Mouse (Mus musculus) stomach, postnatal 0 days (tissue): ENCODE data around the gene Nhsl1. TPM values are rescaled to one million over a fixed set of nuclear protein-coding genes. Genes with fewer than 3 reads are reported as not detected.

Source experiments
- ATAC-seq: fragments of 200-750 bp; cut with Nextera tagmentation; 2 replicates; pipeline ENCODE4 v1.8.0; 2017; ENCODE audit not compliant: low FRiP score, low TSS enrichment
- DNase-seq: peaks from one replicate; pipeline ENCODE4 v3.0.0-alpha.2; 2016; ENCODE audit warnings: low spot score
- H3K27ac ChIP-seq: fragments of 300-500 bp; sonication (generic); replicated peaks from 2 replicates; pipeline ENCODE4 v1.5.1; 2014; ENCODE audit warnings: mild to moderate bottlenecking, control low read depth
- H3K27me3 ChIP-seq: fragments of 300-500 bp; sonication (generic); 2 replicates; pipeline ENCODE4 v1.6.1; 2014; ENCODE audit warnings: low read length; ENCODE audit not compliant: control insufficient read depth, insufficient read depth
- H3K36me3 ChIP-seq: fragments of 300-500 bp; sonication (generic); 2 replicates; pipeline ENCODE4 v1.6.1; 2014; ENCODE audit warnings: low read length, mixed read lengths; ENCODE audit not compliant: control insufficient read depth, insufficient read depth
- H3K4me1 ChIP-seq: fragments of 300-500 bp; sonication (generic); replicated peaks from 2 replicates; pipeline ENCODE4 v1.6.1; 2014; ENCODE audit warnings: antibody characterized with exemption; ENCODE audit not compliant: control insufficient read depth, insufficient read depth
- H3K4me2 ChIP-seq: fragments of 300-500 bp; sonication (generic); replicated peaks from 2 replicates; pipeline ENCODE4 v1.6.1; 2014; ENCODE audit warnings: low read depth, mild to moderate bottlenecking, control low read depth, moderate library complexity
- H3K4me3 ChIP-seq: fragments of 300-500 bp; sonication (generic); 2 replicates; pipeline ENCODE4 v1.5.1; 2014; ENCODE audit warnings: low read depth, low read length, control low read depth
- H3K9ac ChIP-seq: fragments of 300-500 bp; sonication (generic); 2 replicates; pipeline ENCODE4 v1.6.1; 2014; ENCODE audit warnings: mild to moderate bottlenecking, low read length, control low read depth, mixed read lengths
- H3K9me3 ChIP-seq: fragments of 300-500 bp; sonication (generic); 2 replicates; pipeline ENCODE4 v1.6.1; 2016; ENCODE audit warnings: low read length; ENCODE audit not compliant: control insufficient read depth
- CTCF ChIP-seq: IDR thresholded peaks from 2 replicates; pipeline ENCODE4 v1.5.1; 2016; ENCODE audit warnings: antibody characterized with exemption, low read depth, mild to moderate bottlenecking, moderate library complexity
- EP300 ChIP-seq: optimal IDR thresholded peaks from 2 replicates; pipeline ENCODE3; 2016; ENCODE audit warnings: antibody characterized with exemption
- WGBS: fragments of 180-500 bp; shearing (Covaris S2); extraction: QIAGEN DNeasy Blood & Tissue Kit; methylation state at CpG from one replicate; pipeline ENCODE4 v1.1.7; 2014; 5-methylcytosine and 5-hydroxymethylcytosine counted together
- polyA plus RNA-seq: library from polyadenylated mRNA; unstranded; fragments of >200 nt; fragmentation: Nextera tagmentation; extraction: Ambion mirVana; gene quantifications from 2 replicates; pipeline ENCODE4 v1.2.1, GENCODE M21; 2015

Gene Nhsl1
- polyA plus RNA-seq, 1 experiment from 2014 or later: 4.3 TPM

GRCm38 (mm10) chr10:18388784-18389575 lies 70.2 kb downstream of the Nhsl1 start:
- H3K27me3 ChIP-seq: no peaks in the 10 kb centered on the region
- WGBS: 30% methylated on average over 10 of the region's 10 CpGs
- H3K9ac ChIP-seq: no peak overlapping the region
- no peak overlapping the region for H3K4me3 ChIP-seq
- H3K9me3 ChIP-seq: no peaks in the 10 kb centered on the region
- no peaks in the 10 kb centered on the region for H3K4me1 ChIP-seq
- DNase-seq (peak; percentile 72), ATAC-seq (peak; percentile 73)
- H3K4me2 ChIP-seq: 0 out of 2 replicates have a peak overlapping the region, but pooled peaks have one; percentile 15
- TF ChIP-seq CTCF (peak; percentile 85), EP300 (no peak)
- no peak overlapping the region for H3K27ac ChIP-seq
- no peaks in the 10 kb centered on the region for H3K36me3 ChIP-seq

GRCm38 (mm10) chr10:18390004-18390403 lies 71.2 kb downstream of the Nhsl1 start:
- no peak overlapping the region for H3K4me3 ChIP-seq
- TF ChIP-seq EP300 (no peak), CTCF (no peak)
- no peaks in the 10 kb centered on the region for H3K36me3 ChIP-seq
- H3K4me2 ChIP-seq: no peak overlapping the region
- peak; percentile 39; the same call in 1 of the 2 replicates for ATAC-seq
- no peak overlapping the region for H3K27ac ChIP-seq
- no peak for DNase-seq
- 82% methylated on average over 15 of the region's 15 CpGs for WGBS
- no peaks in the 10 kb centered on the region for H3K27me3 ChIP-seq
- H3K9me3 ChIP-seq: no peaks in the 10 kb centered on the region
- no peaks in the 10 kb centered on the region for H3K4me1 ChIP-seq
- no peak overlapping the region for H3K9ac ChIP-seq

- Histone ChIP-seq H3K4me2 (no peak overlapping the region), H3K36me3 (no peaks in the 10 kb centered on the region), H3K9ac (no peak overlapping the region), H3K4me3 (no peak overlapping the region), H3K27ac (no peak overlapping the region), H3K9me3 (no peaks in the 10 kb centered on the region), H3K4me1 (no peaks in the 10 kb centered on the region), H3K27me3 (no peaks in the 10 kb centered on the region)
- no peak for ATAC-seq
- peak; percentile 47 for DNase-seq
- 39% methylated on average over 5 of the region's 5 CpGs for WGBS
- no peak for TF ChIP-seq EP300
- peak; percentile 90 for TF ChIP-seq CTCF
Observed at GRCm38 (mm10) chr10:18391608-18392007, 72.8 kb downstream of the Nhsl1 start.

- DNase-seq: no peak
- TF ChIP-seq CTCF (no peak), EP300 (no peak)
- Histone ChIP-seq H3K9me3 (no peaks in the 10 kb centered on the region), H3K4me3 (no peak overlapping the region), H3K9ac (no peak overlapping the region), H3K4me2 (no peak overlapping the region), H3K4me1 (no peaks in the 10 kb centered on the region), H3K27ac (no peak overlapping the region), H3K27me3 (no peaks in the 10 kb centered on the region), H3K36me3 (no peaks in the 10 kb centered on the region)
- no peak for ATAC-seq
- 84% methylated on average over 6 of the region's 6 CpGs for WGBS
Observed at GRCm38 (mm10) chr10:18392268-18392667, 73.5 kb downstream of the Nhsl1 start.

- ATAC-seq: no peak
Observed at GRCm38 (mm10) chr10:18393740-18394139, 75.0 kb downstream of the Nhsl1 start.

GRCm38 (mm10) chr10:18394270-18394669 lies 75.5 kb downstream of the Nhsl1 start:
- DNase-seq (no peak), ATAC-seq (no peak)
- WGBS: 75% methylated on average over 7 of the region's 7 CpGs

More at GRCm38 (mm10) chr10:18393740-18394139, 75.0 kb downstream of the Nhsl1 start:
- 48% methylated on average over 3 of the region's 3 CpGs for WGBS
- H3K36me3 ChIP-seq: no peaks in the 10 kb centered on the region
- H3K9ac ChIP-seq: no peak overlapping the region
- H3K27me3 ChIP-seq: no peaks in the 10 kb centered on the region
- no peaks in the 10 kb centered on the region for H3K4me1 ChIP-seq
- H3K27ac ChIP-seq: no peak overlapping the region
- H3K4me3 ChIP-seq: no peak overlapping the region
- TF ChIP-seq EP300: no peak
- TF ChIP-seq CTCF: peak; percentile 74
- no peak overlapping the region for H3K4me2 ChIP-seq
- DNase-seq: no peak
- no peaks in the 10 kb centered on the region for H3K9me3 ChIP-seq

More at GRCm38 (mm10) chr10:18394270-18394669, 75.5 kb downstream of the Nhsl1 start:
- Histone ChIP-seq H3K9ac (no peak overlapping the region), H3K36me3 (no peaks in the 10 kb centered on the region), H3K27me3 (no peaks in the 10 kb centered on the region), H3K4me1 (no peaks in the 10 kb centered on the region), H3K4me2 (no peak overlapping the region), H3K27ac (no peak overlapping the region), H3K9me3 (no peaks in the 10 kb centered on the region), H3K4me3 (no peak overlapping the region)
- no peak for TF ChIP-seq CTCF
- no peak for TF ChIP-seq EP300
